Mouse (Mus musculus) heart, embryonic 12.5 days (tissue): ENCODE measurements around the gene Sqstm1. TPM values are rescaled to one million over a fixed set of nuclear protein-coding genes. Genes with fewer than 3 reads are reported as not detected.

Experiments used
- microRNA-seq: library from miRNA; unstranded; fragments of <30 nt; microRNA quantifications from one replicate; pipeline ENCODE4, GENCODE M21; 2017
- polyA plus RNA-seq: library from polyadenylated mRNA; unstranded; fragments of >200 nt; fragmentation: Nextera tagmentation; extraction: Ambion mirVana; gene quantifications from 2 replicates; pipeline ENCODE4 v1.2.1, GENCODE M21; 2016

Sqstm1 gene
- polyA plus RNA-seq, 1 experiment from 2014 or later = 209 TPM

Small RNAs within 50 kb of the gene (microRNA-seq; reads per million reads assigned to microRNA genes)
- not detected for gene Mir6919

Other genes with a start within 250 kb of the Sqstm1 start
- 32.8 and 36.0 TPM in 2 replicates for gene Rnf130, start 185.5 kb downstream of the Sqstm1 start, polyA plus RNA-seq
- gene Tbc1d9b, start 79.4 kb downstream of the Sqstm1 start, polyA plus RNA-seq = 35.5 and 35.9 TPM in 2 replicates
- 10.1 and 11.6 TPM in 2 replicates for gene Mrnip, start 36.4 kb downstream of the Sqstm1 start, polyA plus RNA-seq
- 35.4 and 39.3 TPM in 2 replicates for gene Mgat4b, start 63 bp upstream of the Sqstm1 start, polyA plus RNA-seq
- 0.63 and 0.70 TPM in 2 replicates for gene Ltc4s, start 27.8 kb upstream of the Sqstm1 start, polyA plus RNA-seq
- 4.6 and 6.1 TPM in 2 replicates for gene Maml1, start 81.5 kb upstream of the Sqstm1 start, polyA plus RNA-seq
- gene Canx, start 114.8 kb upstream of the Sqstm1 start, polyA plus RNA-seq = 331 and 334 TPM in 2 replicates
- 0.26 TPM in 1 of 2 replicates, not detected in the other for gene Cby3, start 143.6 kb upstream of the Sqstm1 start, polyA plus RNA-seq
- gene Hnrnph1, start 166.2 kb upstream of the Sqstm1 start, polyA plus RNA-seq = 255 and 272 TPM in 2 replicates
- gene Rufy1, start 220.3 kb upstream of the Sqstm1 start, polyA plus RNA-seq = 19.6 and 21.8 TPM in 2 replicates